Mouse (Mus musculus): ENCODE data around the gene Rps6kl1. TPM values are rescaled to one million over a fixed set of nuclear protein-coding genes. Genes with fewer than 3 reads are reported as not detected.

Rps6kl1 gene
- polyA plus RNA-seq, 1 experiment from 2014 or later, result 0.60 TPM

DNA sequence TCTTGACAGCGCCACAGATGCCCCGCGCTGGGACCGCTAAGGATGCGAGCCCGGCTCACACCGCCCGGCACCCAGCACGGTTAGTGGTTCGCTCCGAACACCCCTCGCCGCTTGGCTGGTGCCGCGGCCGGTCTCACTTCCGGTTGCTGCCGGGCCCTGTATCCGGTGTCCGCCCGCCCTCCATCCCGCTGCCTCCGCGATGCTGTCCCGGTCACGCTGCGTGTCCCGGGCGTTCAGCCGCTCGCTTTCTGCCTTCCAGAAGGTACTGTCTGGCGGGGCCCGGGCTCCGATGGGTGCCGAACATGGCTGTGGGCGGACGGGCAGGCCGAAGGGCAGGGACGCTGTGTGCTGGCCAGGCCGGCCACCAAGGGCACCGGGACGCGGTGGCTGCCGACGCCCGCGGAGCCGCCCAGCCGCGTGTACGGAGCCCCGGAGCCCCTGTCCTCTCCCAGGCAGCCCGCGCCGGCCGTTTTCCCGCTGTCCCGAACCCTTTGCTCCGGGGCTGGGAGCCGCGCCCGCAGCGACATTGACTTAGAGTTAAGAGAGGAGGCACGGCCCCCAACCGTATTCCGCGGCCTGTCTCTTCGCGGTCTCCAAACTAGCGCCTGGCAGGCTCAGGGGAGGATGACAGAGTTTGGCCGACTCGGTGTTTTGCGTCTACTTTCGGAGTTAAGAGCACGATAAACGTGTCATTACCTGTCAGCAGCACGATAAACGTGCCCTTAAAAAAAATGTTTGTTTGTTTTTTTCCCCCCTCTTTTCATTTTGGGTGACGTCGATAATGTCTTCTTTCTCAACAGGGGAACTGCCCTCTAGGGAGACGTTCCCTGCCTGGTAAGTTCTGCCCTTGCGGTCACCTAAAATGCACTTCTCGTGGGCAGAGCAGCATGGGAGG, 40.1 kb downstream of the Rps6kl1 start, which contains the start of the genes Prox2 and Dlst:
Gene Prox2, minus strand, starts transcription at position 62 of the 895 bp plus-strand sequence.
Gene Dlst, plus strand, starts transcription at position 136 of the 895 bp plus-strand sequence.
- POLR2A ChIA-PET, result interaction anchor here (1.0 kb wide), 1 partner anchor 19 kb away, joined by 3 read pairs; no protein-coding TSS in a partner anchor

GRCm38 (mm10) chr12:85110011-85110697, 40.9 kb downstream of the Rps6kl1 start:
- CTCF ChIA-PET, result interaction anchor here (0.7 to 2.1 kb wide), 3 partner anchors 15 to 23 kb away, joined by 3 to 7 read pairs (median 7); no protein-coding TSS in a partner anchor
- TF ChIP-seq CTCF (IDR thresholded peaks at IDR 0.05), result no peak
- ATAC-seq, result peak; percentile 17
- no peaks in the 10 kb centered on the region for H3K27me3 ChIP-seq
- no peak for DNase-seq (ENCODE audit: low read depth, low spot score)
- in situ Hi-C loops (cut with MboI; ENCODE audit: low pct_unique_long_range_greater_than_20kb), result no loop called here
- POLR2A ChIA-PET, result interaction anchor here (1.0 kb wide), 1 partner anchor 19 kb away, joined by 3 read pairs; no protein-coding TSS in a partner anchor

More for the DNA sequence above, 40.1 kb downstream of the Rps6kl1 start, which contains the start of the genes Prox2 and Dlst:
- CTCF ChIA-PET, result interaction anchor here (1.9 kb wide), 1 partner anchor 19 kb away, joined by 7 read pairs; no protein-coding TSS in a partner anchor
- no peak for TF ChIP-seq CTCF (IDR thresholded peaks at IDR 0.05)
- no peak for DNase-seq (ENCODE audit: low read depth, low spot score)
- no peaks in the 10 kb centered on the region for H3K27me3 ChIP-seq
- in situ Hi-C loops (cut with MboI; ENCODE audit: low pct_unique_long_range_greater_than_20kb), result no loop called here
- peak; percentile 79 for ATAC-seq

GRCm38 (mm10) chr12:85109426-85109825, 41.6 kb downstream of the Rps6kl1 start:
- H3K27me3 ChIP-seq, result no peaks in the 10 kb centered on the region
- ATAC-seq (no peak), DNase-seq (ENCODE audit: low read depth, low spot score) (no peak)
- CTCF ChIA-PET, result interaction anchor here (0.7 to 2.1 kb wide), 3 partner anchors 14 to 23 kb away, joined by 3 to 7 read pairs (median 7); no protein-coding TSS in a partner anchor
- in situ Hi-C loops (cut with MboI; ENCODE audit: low pct_unique_long_range_greater_than_20kb), result no loop called here
- no peak for TF ChIP-seq CTCF (IDR thresholded peaks at IDR 0.05)
- POLR2A ChIA-PET, result interaction anchor here (1.0 kb wide), 1 partner anchor 18 kb away, joined by 3 read pairs; no protein-coding TSS in a partner anchor

DNA sequence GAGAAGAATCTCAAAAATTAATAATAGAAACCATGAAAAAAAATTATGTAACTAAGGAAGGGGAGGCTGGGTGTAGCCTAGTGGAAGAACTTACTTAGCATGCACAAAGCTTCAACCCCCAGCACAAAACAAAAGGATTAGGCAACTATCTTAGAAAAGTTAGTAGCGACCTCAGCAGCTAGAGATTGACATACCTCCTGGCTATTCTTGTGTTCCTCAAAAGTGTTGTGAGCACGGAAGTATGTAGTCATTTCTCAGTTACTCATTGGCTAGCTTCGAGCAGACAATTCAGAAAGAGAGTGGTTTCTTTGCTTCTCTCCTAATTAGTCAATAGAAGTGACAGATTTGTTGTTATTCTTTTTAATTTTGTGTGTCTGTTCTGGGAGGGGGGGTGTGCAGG, 42.4 kb downstream of the Rps6kl1 start:
- POLR2A ChIA-PET, result interaction anchor here (0.5 kb wide), 1 partner anchor 1691 kb away, joined by 3 read pairs; no protein-coding TSS in a partner anchor
- in situ Hi-C loops (cut with MboI; ENCODE audit: low pct_unique_long_range_greater_than_20kb), result no loop called here
- DNase-seq (ENCODE audit: low read depth, low spot score), result no peak
- H3K27me3 ChIP-seq, result no peaks in the 10 kb centered on the region
- CTCF ChIA-PET, result interaction anchor here (1.0 to 2.1 kb wide), 4 partner anchors 9 to 30 kb away, joined by 3 to 7 read pairs (median 4); no protein-coding TSS in a partner anchor
- ATAC-seq, result peak; percentile 27
- TF ChIP-seq CTCF (IDR thresholded peaks at IDR 0.05), result no peak

DNA sequence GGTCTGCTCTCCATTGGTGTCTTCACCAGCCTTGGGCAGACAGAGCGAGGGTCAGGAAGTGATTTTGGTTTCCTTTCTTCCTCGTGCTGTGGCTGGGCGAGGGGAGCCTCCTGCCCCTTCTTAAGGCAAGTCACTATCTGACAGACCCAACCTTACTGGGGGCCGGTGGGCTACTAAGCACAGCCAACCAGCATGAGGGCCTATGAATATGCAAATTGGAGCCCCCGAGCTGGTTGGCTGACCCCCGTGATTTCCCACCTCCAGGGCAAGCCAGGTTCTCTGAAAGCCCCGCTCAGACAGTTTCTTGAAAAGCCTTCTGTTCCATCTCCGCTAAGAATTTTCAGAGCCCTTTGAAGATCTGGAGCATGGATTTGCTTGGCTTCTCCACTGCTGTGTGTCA, 44.8 kb downstream of the Rps6kl1 start:
- ATAC-seq (no peak), DNase-seq (ENCODE audit: low read depth, low spot score) (no peak)
- H3K27me3 ChIP-seq, result no peaks in the 10 kb centered on the region
- POLR2A ChIA-PET, result no interaction called here
- in situ Hi-C loops (cut with MboI; ENCODE audit: low pct_unique_long_range_greater_than_20kb), result no loop called here
- no peak for TF ChIP-seq CTCF (IDR thresholded peaks at IDR 0.05)
- CTCF ChIA-PET, result interaction anchor here (1.3 kb wide), 1 partner anchor 14 kb away, joined by 3 read pairs; no protein-coding TSS in a partner anchor

- H3K27me3 ChIP-seq, result no peaks in the 10 kb centered on the region
- ATAC-seq (no peak), DNase-seq (ENCODE audit: low read depth, low spot score) (no peak)
- CTCF ChIA-PET, result no interaction called here
- POLR2A ChIA-PET, result no interaction called here
- in situ Hi-C loops (cut with MboI; ENCODE audit: low pct_unique_long_range_greater_than_20kb), result no loop called here
- no peak for TF ChIP-seq CTCF (IDR thresholded peaks at IDR 0.05)
These were observed 46.3 kb downstream of the Rps6kl1 start for GRCm38 (mm10) chr12:85104789-85105188.

DNA sequence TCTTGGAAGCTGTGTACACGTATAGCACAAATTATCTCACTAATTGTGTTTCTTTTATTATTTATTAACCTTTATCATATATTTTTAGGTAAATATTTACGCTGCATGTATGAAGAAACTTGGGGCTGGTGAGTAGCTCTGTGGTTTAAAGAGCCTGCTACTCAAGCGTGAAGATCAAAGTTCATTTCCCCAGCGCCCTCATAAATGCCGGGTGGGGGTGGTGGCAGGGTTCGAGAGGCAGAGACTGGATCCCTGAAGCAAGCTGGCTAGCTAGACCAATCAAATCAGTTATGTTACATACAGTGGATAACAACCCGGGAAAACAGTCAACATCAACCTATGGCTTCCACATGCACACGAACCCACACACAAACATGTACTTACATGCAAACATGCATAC, 48.0 kb downstream of the Rps6kl1 start:
- DNase-seq (ENCODE audit: low read depth, low spot score), result no peak
- in situ Hi-C loops (cut with MboI; ENCODE audit: low pct_unique_long_range_greater_than_20kb), result no loop called here
- no peak for ATAC-seq
- ChIA-PET CTCF (interaction anchor here (2.2 kb wide), 1 partner anchor 11 kb away, joined by 10 read pairs; no protein-coding TSS in a partner anchor), POLR2A (no interaction called here)
- H3K27me3 ChIP-seq, result no peaks in the 10 kb centered on the region
- no peak for TF ChIP-seq CTCF (IDR thresholded peaks at IDR 0.05)

DNA sequence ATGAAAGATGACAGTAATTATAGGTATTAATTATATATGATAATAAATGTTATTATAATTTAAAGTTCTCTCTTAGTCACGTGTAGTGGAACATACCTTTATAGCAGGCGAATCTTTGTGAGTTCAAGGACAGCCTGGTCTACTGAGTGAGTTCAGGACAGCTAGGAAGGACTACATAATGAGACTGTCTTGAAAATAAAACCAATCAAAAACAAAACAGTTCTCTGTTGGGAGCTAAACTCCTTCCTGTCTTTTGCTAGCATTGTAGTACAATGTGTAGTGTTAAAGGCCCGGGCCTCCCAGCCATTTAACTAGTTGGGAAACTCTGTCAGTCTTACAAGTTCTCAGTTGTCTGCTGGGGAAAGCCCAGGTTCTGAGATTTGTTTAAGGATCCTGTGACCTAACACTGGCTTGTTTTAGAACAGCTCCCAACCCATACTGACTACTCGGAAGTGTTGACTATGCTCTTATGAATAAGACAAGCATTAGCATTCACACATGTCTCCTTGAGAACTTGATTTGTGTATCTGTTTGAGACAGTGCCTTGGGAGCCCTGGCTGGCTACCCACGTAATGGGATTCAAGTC, 49.5 kb downstream of the Rps6kl1 start:
- in situ Hi-C loops (cut with MboI; ENCODE audit: low pct_unique_long_range_greater_than_20kb), result no loop called here
- ATAC-seq (no peak), DNase-seq (ENCODE audit: low read depth, low spot score) (no peak)
- POLR2A ChIA-PET, result no interaction called here
- H3K27me3 ChIP-seq, result no peaks in the 10 kb centered on the region
- no peak for TF ChIP-seq CTCF (IDR thresholded peaks at IDR 0.05)
- CTCF ChIA-PET, result interaction anchor here (2.2 kb wide), 1 partner anchor 9 kb away, joined by 10 read pairs; no protein-coding TSS in a partner anchor

DNA sequence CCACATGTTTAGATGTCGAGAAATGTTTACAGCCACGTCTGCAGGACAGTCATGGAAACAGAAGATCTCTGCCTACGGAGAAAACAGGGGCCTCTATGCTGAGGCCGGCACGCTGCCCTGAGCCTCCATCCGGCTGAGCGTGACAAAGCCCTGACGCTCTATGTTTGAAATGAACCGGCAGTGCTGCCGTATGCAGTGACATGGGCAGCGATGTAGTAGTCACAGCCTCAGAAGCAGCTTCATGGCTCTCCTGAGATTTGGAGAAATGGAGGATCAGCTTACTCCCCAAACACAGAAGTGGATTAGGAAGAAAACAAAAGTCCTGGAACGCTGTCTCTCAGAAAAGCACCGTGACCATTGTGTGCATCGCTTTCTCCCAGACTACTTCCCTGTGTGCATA, 50.1 kb downstream of the Rps6kl1 start:
- in situ Hi-C loops (cut with MboI; ENCODE audit: low pct_unique_long_range_greater_than_20kb), result no loop called here
- POLR2A ChIA-PET, result no interaction called here
- no peak for TF ChIP-seq CTCF (IDR thresholded peaks at IDR 0.05)
- no peak for DNase-seq (ENCODE audit: low read depth, low spot score)
- ATAC-seq, result no peak
- CTCF ChIA-PET, result interaction anchor here (2.2 kb wide), 1 partner anchor 9 kb away, joined by 10 read pairs; no protein-coding TSS in a partner anchor
- H3K27me3 ChIP-seq, result no peaks in the 10 kb centered on the region

DNA sequence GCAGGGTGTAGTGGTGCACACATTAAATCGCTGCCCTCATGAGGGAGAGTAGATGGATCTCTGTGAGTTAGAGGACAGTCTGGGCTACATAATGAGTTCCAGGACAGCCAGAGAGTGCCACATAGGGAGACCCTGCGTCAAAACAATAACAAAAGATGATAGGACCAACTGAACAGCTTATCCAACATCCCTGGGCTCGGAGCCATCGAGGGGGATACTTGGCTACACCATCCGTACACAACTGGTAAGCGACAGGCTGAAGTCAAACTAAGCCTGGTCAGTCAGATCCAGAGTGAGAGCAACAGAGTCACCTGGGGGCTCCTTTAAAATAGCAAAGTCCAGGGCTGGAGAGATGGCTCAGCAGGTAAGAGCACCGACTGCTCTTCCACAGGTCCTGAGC, 55.2 kb downstream of the Rps6kl1 start:
- no peaks in the 10 kb centered on the region for H3K27me3 ChIP-seq
- ATAC-seq, result no peak
- in situ Hi-C loops (cut with MboI; ENCODE audit: low pct_unique_long_range_greater_than_20kb), result no loop called here
- CTCF ChIA-PET, result interaction anchor here (1.0 to 2.0 kb wide), 3 partner anchors 9 to 36 kb away, joined by 3 to 7 read pairs (median 3); no protein-coding TSS in a partner anchor
- no peak for DNase-seq (ENCODE audit: low read depth, low spot score)
- TF ChIP-seq CTCF (IDR thresholded peaks at IDR 0.05), result no peak
- POLR2A ChIA-PET, result no interaction called here

Measured in Patski (cell line).